Mouse (Mus musculus): ENCODE measurements at regions not wholly inside any gene's neighbourhood (a gene's known extent, or its start where the extent isn't known, plus 50 kb on each side); places are given as distances from the start of the nearest gene placed in this dataset.
A peak's percentile ranks its signal among the peaks of the same experiment; 100 is the strongest.

- DNase-seq: no peak
Observed at GRCm38 (mm10) chr13:56021716-56022115, 114.4 kb downstream of the H2afy start.

DNA sequence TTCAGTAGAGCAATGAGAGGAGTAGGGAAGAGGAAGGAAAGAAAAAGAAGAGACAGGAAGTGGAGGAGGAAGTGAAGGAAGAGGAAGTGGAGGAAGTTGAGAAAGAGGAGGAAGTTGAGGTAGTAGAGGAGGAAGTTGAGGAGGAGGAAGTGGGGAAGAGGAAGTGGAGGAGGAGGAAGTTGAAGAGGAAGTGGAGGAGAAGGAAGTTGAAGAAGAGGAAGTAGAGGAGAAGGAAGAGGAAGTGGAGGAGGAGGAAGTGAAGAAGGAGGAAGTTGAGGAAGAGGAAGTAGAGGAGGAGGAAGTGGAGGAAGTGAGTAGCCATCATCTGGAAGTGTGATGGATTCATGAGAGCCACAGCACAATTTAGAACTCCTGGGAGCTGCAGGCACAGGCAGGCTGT is 122.2 kb downstream of the H2afy start:
- no peak for DNase-seq

DNA sequence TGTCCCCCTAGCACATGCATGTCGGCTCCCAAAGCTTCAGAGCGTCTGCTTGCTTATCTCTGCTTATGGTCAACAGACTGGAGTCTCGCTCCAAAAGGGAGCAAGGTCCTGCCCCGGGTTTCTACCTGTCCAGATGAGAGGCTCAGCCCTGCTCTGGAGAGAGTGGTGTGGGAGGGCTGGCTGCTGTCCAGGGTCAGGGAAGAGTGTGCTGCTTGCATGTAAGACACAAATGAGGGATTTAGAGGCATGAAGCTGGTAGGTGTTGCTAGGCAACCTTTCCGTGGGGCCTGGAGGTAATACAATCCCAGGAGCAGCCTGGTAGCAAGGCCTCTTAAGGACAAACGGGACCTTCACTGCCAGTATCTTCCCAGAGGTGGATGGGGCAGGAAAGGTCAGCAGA is 125.7 kb downstream of the H2afy start:
- no peak for DNase-seq

- no peak for DNase-seq
Observed at GRCm38 (mm10) chr13:56006827-56007226, 129.3 kb downstream of the H2afy start.

DNA sequence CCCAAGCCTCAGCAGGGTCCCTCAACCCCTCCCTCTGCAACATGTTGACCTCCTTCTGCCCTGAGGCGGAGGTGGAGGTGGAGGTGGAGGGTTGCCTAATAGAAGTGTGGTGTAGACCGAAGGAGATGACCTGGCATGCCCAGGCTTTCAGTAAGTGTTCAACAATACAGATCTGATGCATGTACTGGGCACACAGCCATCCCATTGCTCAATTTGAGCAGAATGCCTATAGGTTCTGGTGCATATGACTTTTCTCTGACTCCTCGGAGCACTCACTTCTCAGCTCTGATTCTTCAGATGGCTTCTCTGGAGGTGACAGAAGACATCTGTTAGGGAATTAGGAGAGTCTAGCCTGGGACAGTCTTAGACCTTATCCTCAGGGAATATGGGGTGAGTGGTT is 130.4 kb downstream of the H2afy start:
- DNase-seq: no peak

DNA sequence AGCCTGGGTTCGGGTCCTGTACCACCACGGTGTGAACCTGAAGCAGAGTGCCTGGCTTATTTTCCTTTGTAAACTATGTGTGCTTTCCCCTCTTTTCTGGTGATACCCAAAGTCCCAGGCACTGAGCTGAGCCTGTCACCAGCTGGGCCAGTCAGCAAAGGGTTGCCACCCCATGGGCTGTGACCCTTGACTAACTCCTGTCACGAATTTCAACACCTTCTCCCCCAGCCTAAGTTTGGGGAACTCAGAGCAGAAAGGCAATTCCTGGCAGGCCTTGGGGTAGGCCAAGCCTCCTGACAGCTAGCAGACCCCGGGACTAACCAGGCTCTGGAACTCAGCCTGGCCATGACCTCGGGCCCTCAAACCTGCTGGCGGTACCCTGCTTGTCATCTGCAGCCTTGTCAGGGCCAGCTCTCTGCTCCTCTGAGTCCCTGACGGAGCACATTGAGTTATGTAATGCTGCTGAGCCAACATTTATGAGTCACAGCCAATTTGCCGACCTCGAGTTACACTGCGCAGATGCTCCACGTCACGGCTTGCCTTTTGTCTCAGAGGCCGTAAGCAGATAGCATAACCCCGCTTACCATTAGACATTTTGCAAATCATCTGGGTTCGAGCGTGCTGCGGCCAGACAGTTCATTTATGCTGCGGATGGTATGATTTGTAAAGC is 132.3 kb downstream of the H2afy start:
- DNase-seq: peak; percentile 57 to 64

- no peak for DNase-seq
Observed at GRCm38 (mm10) chr13:55995255-55995654, 140.9 kb downstream of the H2afy start.

GRCm38 (mm10) chr13:55994460-55994859 is 141.7 kb downstream of the H2afy start:
- DNase-seq: no peak

DNA sequence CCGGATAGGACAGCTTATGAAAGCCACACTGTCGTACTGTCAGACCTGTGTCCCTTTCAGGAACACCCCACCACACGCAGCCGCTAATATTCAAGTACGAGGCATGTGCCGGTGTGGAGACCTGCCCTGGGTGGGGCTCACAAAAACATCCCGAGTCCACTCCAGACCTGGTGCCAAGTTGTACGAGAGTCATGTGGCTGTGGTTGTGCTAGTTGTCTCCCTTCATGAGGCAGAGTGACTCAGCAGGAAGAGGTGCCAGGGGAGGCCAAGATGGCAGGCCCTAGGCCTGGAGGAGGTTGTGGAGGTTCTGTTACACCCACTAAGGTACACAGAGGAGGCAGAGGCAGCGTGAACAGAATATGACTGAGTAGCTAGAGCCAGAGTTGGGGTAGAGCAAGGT is 143.5 kb downstream of the H2afy start:
- DNase-seq: no peak

DNA sequence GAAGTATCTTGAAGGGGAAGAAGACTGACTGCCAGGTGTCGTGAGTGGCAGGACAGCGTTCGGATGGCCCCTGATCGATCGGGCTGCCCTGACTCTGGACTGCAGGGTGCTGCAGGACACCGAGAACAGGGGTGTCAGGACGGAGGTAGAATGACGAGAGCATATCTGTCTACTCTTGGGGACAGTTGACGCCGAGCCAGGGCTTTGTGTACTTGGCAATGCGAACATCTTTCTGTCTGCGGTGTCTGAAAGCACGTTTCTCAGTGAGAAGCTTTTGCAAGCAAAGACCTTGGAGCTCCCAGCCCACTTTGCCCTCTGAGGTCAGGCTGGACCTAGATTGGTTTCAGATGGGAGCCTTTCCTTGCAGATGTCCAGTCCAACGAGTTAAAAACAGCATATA is 144.9 kb downstream of the H2afy start:
- DNase-seq: no peak

GRCm38 (mm10) chr13:55990186-55990585 is 146.0 kb downstream of the H2afy start:
- DNase-seq: peak; percentile 38 to 52

GRCm38 (mm10) chr13:55989401-55989800 is 146.8 kb downstream of the H2afy start:
- DNase-seq: no peak

DNA sequence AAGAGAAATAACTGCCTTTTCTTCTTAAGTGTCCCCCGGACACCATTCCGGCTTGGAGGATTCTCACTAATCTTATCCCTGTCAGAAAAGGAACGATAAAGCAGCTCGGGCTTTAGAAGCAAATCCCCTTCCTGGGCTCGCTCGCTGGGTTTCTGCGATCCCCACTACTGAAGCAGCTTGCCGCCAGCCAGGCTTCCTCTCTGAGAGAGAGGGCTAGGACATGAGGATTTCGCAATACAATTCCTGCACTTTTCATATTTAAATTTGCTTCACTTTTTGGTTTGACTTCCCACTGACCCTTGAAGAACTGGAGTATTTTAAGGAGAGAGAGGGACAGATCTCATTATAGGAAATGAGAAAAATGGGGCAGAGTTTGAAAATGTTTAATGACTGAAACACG is 149.4 kb upstream of the Pitx1 start:
- no peak for DNase-seq

- no peak for DNase-seq
Observed at GRCm38 (mm10) chr13:55984772-55985171, 148.8 kb upstream of the Pitx1 start.

DNA sequence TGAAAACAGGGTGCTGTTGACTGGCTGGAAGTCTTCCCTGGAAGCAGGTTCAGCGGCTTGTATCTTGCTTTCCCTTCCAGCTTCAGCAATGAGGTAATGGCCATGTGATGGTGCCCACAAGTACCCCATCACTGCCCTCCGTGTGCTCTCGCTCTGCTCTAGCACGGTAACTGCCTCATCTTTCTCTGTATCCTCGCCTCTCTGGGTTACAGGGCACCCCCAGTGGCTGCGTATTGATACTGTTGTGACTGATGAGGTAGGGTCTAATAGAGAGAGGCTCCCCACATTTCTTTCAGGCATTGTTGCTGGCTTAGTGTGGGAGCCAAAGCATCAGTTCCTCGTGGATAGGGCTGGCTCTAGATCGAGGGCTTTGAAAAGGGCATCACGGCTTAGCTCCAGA is 147.9 kb upstream of the Pitx1 start:
- no peak for DNase-seq

DNA sequence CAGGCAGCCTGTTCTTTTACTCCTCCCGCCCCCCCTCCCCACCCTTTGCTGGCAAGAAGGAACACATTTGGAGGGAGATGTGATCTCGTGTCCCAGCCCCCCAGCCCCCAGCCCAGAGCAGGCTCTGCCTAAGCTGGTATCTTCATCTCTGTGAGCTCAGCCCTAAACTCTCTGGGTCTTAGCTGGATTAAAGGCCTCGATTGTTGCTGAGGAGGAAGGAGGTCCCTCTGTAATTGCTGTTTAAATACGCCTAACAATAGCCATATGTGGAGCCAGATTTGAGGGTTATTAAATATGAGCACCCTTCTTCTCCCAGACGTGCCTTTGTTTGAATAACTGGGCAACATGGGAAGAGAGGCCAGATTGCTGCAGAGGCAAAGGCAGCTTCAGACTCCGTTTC is 145.0 kb upstream of the Pitx1 start:
- no peak for DNase-seq

DNA sequence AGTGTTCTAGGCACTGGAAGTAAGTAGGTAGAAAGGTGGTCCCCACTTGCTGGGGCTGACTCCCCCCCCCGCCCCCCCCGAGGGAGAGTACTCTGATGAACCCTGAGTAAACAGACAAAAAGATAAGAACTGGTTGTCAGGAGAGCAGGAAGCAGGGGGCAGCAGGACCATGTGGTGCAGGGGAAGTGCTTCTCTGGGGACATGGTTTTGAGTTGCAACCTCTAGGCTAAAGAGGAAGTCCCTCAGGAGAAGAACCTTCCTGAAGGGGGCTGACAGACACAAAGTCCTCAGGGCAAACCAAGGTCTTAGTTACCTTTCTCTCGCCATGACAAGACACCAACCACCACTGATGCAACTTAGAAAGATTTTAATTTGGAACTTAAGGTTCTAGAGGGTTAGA is 141.9 kb upstream of the Pitx1 start:
- no peak for DNase-seq

- no peak for DNase-seq
Observed at GRCm38 (mm10) chr13:55976911-55977381, 141.0 kb upstream of the Pitx1 start.

- no peak for DNase-seq
Observed at GRCm38 (mm10) chr13:55974105-55974504, 138.1 kb upstream of the Pitx1 start.

- no peak for DNase-seq
Observed at GRCm38 (mm10) chr13:55970687-55971086, 134.7 kb upstream of the Pitx1 start.

- DNase-seq: no peak
Observed at GRCm38 (mm10) chr13:55969473-55969872, 133.5 kb upstream of the Pitx1 start.

- no peak for DNase-seq
Observed at GRCm38 (mm10) chr13:55967151-55967550, 131.2 kb upstream of the Pitx1 start.

- peak; percentile 23 to 24 for DNase-seq
Observed at GRCm38 (mm10) chr13:55963005-55963620, 127.1 kb upstream of the Pitx1 start.

- no peak for DNase-seq
Observed at GRCm38 (mm10) chr13:55962254-55962866, 126.4 kb upstream of the Pitx1 start.

Measured in cerebellum, adult 18-20 months (tissue).